Mouse (Mus musculus): Measurements from ENCODE around the gene Nexn.
A peak's percentile ranks its signal among the peaks of the same experiment; 100 is the strongest.

Gene Nexn

GRCm38 (mm10) chr3:152235805-152236204 lies 30.3 kb downstream of the Nexn start:
- DNase-seq (ENCODE audit: low read depth, low spot score) = no peak

- DNase-seq (ENCODE audit: low read depth, low spot score) = no peak
Observed at GRCm38 (mm10) chr3:152235238-152235637, 30.9 kb downstream of the Nexn start.

- DNase-seq (ENCODE audit: low read depth, low spot score) = peak; percentile 85
Observed at GRCm38 (mm10) chr3:152231333-152232100, 34.6 kb downstream of the Nexn start.

- DNase-seq (ENCODE audit: low read depth, low spot score) = no peak
Observed at GRCm38 (mm10) chr3:152229271-152229670, 36.9 kb downstream of the Nexn start.

GRCm38 (mm10) chr3:152228843-152229242 lies 37.3 kb downstream of the Nexn start:
- DNase-seq (ENCODE audit: low read depth, low spot score) = no peak

- no peak for DNase-seq (ENCODE audit: low read depth, low spot score)
Observed at GRCm38 (mm10) chr3:152225906-152226305, 40.2 kb downstream of the Nexn start.

GRCm38 (mm10) chr3:152224918-152225317 lies 41.2 kb downstream of the Nexn start:
- no peak for DNase-seq (ENCODE audit: low read depth, low spot score)

GRCm38 (mm10) chr3:152213416-152213815 lies 52.7 kb downstream of the Nexn start:
- DNase-seq (ENCODE audit: low read depth, low spot score) = no peak

- DNase-seq (ENCODE audit: low read depth, low spot score) = peak; percentile 33
Observed at GRCm38 (mm10) chr3:152211731-152212279, 54.3 kb downstream of the Nexn start.

- peak; percentile 93 for DNase-seq (ENCODE audit: low read depth, low spot score)
Observed at GRCm38 (mm10) chr3:152210728-152211391, 55.3 kb downstream of the Nexn start.

- DNase-seq (ENCODE audit: low read depth, low spot score) = peak; percentile 99
Observed at GRCm38 (mm10) chr3:152209967-152210634, 56.0 kb downstream of the Nexn start, which contains the start of the genes Dnajb4 and Fubp1. Gene Dnajb4, minus strand, starts transcription at chr3:152210302. Gene Fubp1, plus strand, starts transcription at chr3:152210422.

- peak; percentile 70 for DNase-seq (ENCODE audit: low read depth, low spot score)
Observed at GRCm38 (mm10) chr3:152209177-152209966, 56.8 kb downstream of the Nexn start.

- DNase-seq (ENCODE audit: low read depth, low spot score) = no peak
Observed at GRCm38 (mm10) chr3:152208096-152208885, 57.9 kb downstream of the Nexn start.

GRCm38 (mm10) chr3:152207156-152207555 lies 59.0 kb downstream of the Nexn start:
- no peak for DNase-seq (ENCODE audit: low read depth, low spot score)

GRCm38 (mm10) chr3:152204577-152204976 lies 61.6 kb downstream of the Nexn start:
- DNase-seq (ENCODE audit: low read depth, low spot score) = no peak

- DNase-seq (ENCODE audit: low read depth, low spot score) = no peak
Observed at GRCm38 (mm10) chr3:152203996-152204395, 62.2 kb downstream of the Nexn start.

GRCm38 (mm10) chr3:152203411-152203810 lies 62.7 kb downstream of the Nexn start:
- no peak for DNase-seq (ENCODE audit: low read depth, low spot score)

GRCm38 (mm10) chr3:152202942-152203341 lies 63.2 kb downstream of the Nexn start:
- no peak for DNase-seq (ENCODE audit: low read depth, low spot score)

GRCm38 (mm10) chr3:152201651-152202050 lies 64.5 kb downstream of the Nexn start:
- DNase-seq (ENCODE audit: low read depth, low spot score) = no peak

- DNase-seq (ENCODE audit: low read depth, low spot score) = no peak
Observed at GRCm38 (mm10) chr3:152201181-152201580, 65.0 kb downstream of the Nexn start.

Measured in ZHBTc4 (cell line).